Mouse (Mus musculus): ENCODE measurements around the gene Fbxw14. TPM values are rescaled to one million over a fixed set of nuclear protein-coding genes. Genes with fewer than 3 reads are reported as not detected.
"Not testable (repeated sequence)": the region's sequence is repeated elsewhere in the genome, so short reads cannot be mapped to it uniquely, and the experiment has no call there.

Fbxw14 gene
- not detected in 2 replicates for polyA plus RNA-seq (2015; fragmentation: Nextera tagmentation; extraction: Ambion mirVana)

GRCm38 (mm10) chr9:109287576-109287975 lies at the start of gene Fbxw14:
TSS of gene Fbxw14 (minus strand) at chr9:109287676.
- not testable (repeated sequence) for H3K27ac ChIP-seq (ENCODE audit: low read length); H3K4me1 ChIP-seq (ENCODE audit: control insufficient read depth, insufficient read depth, low read length); H3K4me2 ChIP-seq (ENCODE audit: low read length); ATAC-seq; H3K9ac ChIP-seq (ENCODE audit: low read depth, low read length); H3K4me3 ChIP-seq (ENCODE audit: low read depth, low read length); H3K9me3 ChIP-seq (replicated peaks; ENCODE audit: control insufficient read depth, low read length, poor library complexity, severe bottlenecking); H3K36me3 ChIP-seq (ENCODE audit: control insufficient read depth, insufficient read depth, low read length); H3K27me3 ChIP-seq (ENCODE audit: control insufficient read depth, insufficient read depth, low read depth, low read length)
- WGBS: no CpG with 5 or more reads among the region's 1 CpGs

DNA sequence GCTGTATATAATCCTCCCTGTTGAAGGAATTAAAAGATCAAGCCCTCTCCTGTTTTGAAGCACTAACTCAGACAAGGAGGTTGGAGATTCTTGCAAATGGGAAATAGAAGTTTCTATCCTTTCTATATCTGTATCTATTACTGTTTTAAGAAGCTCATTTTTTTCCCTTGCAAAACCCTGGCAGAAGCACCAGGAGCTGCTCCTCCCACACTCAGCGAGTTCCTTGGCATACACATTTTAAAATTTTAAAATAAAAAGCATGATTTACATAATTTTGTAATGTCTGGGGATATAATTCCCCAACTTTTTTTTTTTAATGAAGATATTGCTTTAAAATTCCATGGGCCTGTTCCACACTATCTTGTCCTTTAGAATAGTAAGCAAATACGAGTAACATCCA lies 24.4 kb downstream of the Fbxw14 start:
- WGBS: 80% methylated on average over 2 of the region's 2 CpGs
- H3K27ac ChIP-seq (ENCODE audit: low read length): no peak overlapping the region
- no peak overlapping the region for H3K4me3 ChIP-seq (ENCODE audit: low read depth, low read length)
- 0 out of 2 replicates have a peak, but pooled peaks cover 3% of the 10 kb centered on the region for H3K9me3 ChIP-seq (replicated peaks; ENCODE audit: control insufficient read depth, low read length, poor library complexity, severe bottlenecking)
- H3K4me1 ChIP-seq (ENCODE audit: control insufficient read depth, insufficient read depth, low read length): no peaks in the 10 kb centered on the region
- H3K4me2 ChIP-seq (ENCODE audit: low read length): no peak overlapping the region
- no peaks in the 10 kb centered on the region for H3K27me3 ChIP-seq (ENCODE audit: control insufficient read depth, insufficient read depth, low read depth, low read length)
- ATAC-seq: no peak
- no peaks in the 10 kb centered on the region for H3K36me3 ChIP-seq (ENCODE audit: control insufficient read depth, insufficient read depth, low read length)
- H3K9ac ChIP-seq (ENCODE audit: low read depth, low read length): no peak overlapping the region

GRCm38 (mm10) chr9:109234654-109235053 lies 52.8 kb downstream of the Fbxw14 start, which contains the start of gene Fbxw20:
TSS of gene Fbxw20 (minus strand) at chr9:109234754.
- WGBS: 100% methylated on average over 1 of the region's 1 CpGs
- no peak within 1 kb of the TSS for H3K9ac ChIP-seq (ENCODE audit: low read depth, low read length)
- H3K4me3 ChIP-seq (ENCODE audit: low read depth, low read length): no peak within 1 kb of the TSS
- H3K27ac ChIP-seq (ENCODE audit: low read length): no peak within 1 kb of the TSS
- no peaks in the 10 kb centered on the region for H3K9me3 ChIP-seq (replicated peaks; ENCODE audit: control insufficient read depth, low read length, poor library complexity, severe bottlenecking)
- ATAC-seq: no peak
- H3K4me1 ChIP-seq (ENCODE audit: control insufficient read depth, insufficient read depth, low read length): no peaks in the 10 kb centered on the region
- no peaks in the 10 kb centered on the region for H3K36me3 ChIP-seq (ENCODE audit: control insufficient read depth, insufficient read depth, low read length)
- no peaks in the 10 kb centered on the region for H3K27me3 ChIP-seq (ENCODE audit: control insufficient read depth, insufficient read depth, low read depth, low read length)
- no peak within 1 kb of the TSS for H3K4me2 ChIP-seq (ENCODE audit: low read length)

Other genes with a start within 250 kb of the Fbxw14 start
- gene Shisa5, start 249.1 kb downstream of the Fbxw14 start, polyA plus RNA-seq (2015; fragmentation: Nextera tagmentation; extraction: Ambion mirVana): 60.1 and 68.9 TPM in 2 replicates
- 12.1 and 13.7 TPM in 2 replicates for gene Trex1, start 227.9 kb downstream of the Fbxw14 start, polyA plus RNA-seq (2015; fragmentation: Nextera tagmentation; extraction: Ambion mirVana)
- 31.5 and 34.1 TPM in 2 replicates for gene Atrip, start 213.6 kb downstream of the Fbxw14 start, polyA plus RNA-seq (2015; fragmentation: Nextera tagmentation; extraction: Ambion mirVana)
- 12.5 and 13.1 TPM in 2 replicates for gene Ccdc51, start 205.2 kb downstream of the Fbxw14 start, polyA plus RNA-seq (2015; fragmentation: Nextera tagmentation; extraction: Ambion mirVana)
- gene Tma7, start 205.1 kb downstream of the Fbxw14 start, polyA plus RNA-seq (2015; fragmentation: Nextera tagmentation; extraction: Ambion mirVana): 674 and 688 TPM in 2 replicates
- 17.9 and 19.1 TPM in 2 replicates for gene Plxnb1, start 192.3 kb downstream of the Fbxw14 start, polyA plus RNA-seq (2015; fragmentation: Nextera tagmentation; extraction: Ambion mirVana)
- gene Fbxw21, start 125.6 kb downstream of the Fbxw14 start, polyA plus RNA-seq (2015; fragmentation: Nextera tagmentation; extraction: Ambion mirVana): not detected in 2 replicates
- not detected in 2 replicates for gene Fbxw13, start 91.7 kb downstream of the Fbxw14 start, polyA plus RNA-seq (2015; fragmentation: Nextera tagmentation; extraction: Ambion mirVana)
- gene Fbxw20, start 52.9 kb downstream of the Fbxw14 start, polyA plus RNA-seq (2015; fragmentation: Nextera tagmentation; extraction: Ambion mirVana): not detected in 2 replicates
- gene Fbxw28, start 52.0 kb upstream of the Fbxw14 start, polyA plus RNA-seq (2015; fragmentation: Nextera tagmentation; extraction: Ambion mirVana): not detected in 2 replicates
- not detected in 2 replicates for gene Fbxw22, start 116.6 kb upstream of the Fbxw14 start, polyA plus RNA-seq (2015; fragmentation: Nextera tagmentation; extraction: Ambion mirVana)
- gene Fbxw16, start 161.5 kb upstream of the Fbxw14 start, polyA plus RNA-seq (2015; fragmentation: Nextera tagmentation; extraction: Ambion mirVana): not detected in 2 replicates
- gene Fbxw19, start 208.2 kb upstream of the Fbxw14 start, polyA plus RNA-seq (2015; fragmentation: Nextera tagmentation; extraction: Ambion mirVana): not detected in 2 replicates